Mouse (Mus musculus) kidney, embryonic 14.5 days (tissue): ENCODE measurements around the gene Nme2. TPM values are rescaled to one million over a fixed set of nuclear protein-coding genes. Genes with fewer than 3 reads are reported as not detected.

Source experiments
- ATAC-seq: fragments of 200-750 bp; cut with Nextera tagmentation; 2 replicates; pipeline ENCODE4 v1.8.0; 2017; ENCODE audit warnings: moderate number of reproducible peaks, mild to moderate bottlenecking, moderate TSS enrichment, moderate library complexity; ENCODE audit not compliant: low FRiP score, low TSS enrichment
- H3K27ac ChIP-seq: fragments of 300-500 bp; sonication (generic); 2 replicates; pipeline ENCODE4 v1.5.1; 2014; ENCODE audit warnings: low read depth, mild to moderate bottlenecking, low read length, moderate library complexity, mixed read lengths
- H3K27me3 ChIP-seq: fragments of 300-500 bp; sonication (generic); 2 replicates; pipeline ENCODE4 v1.6.1; 2014; ENCODE audit warnings: mild to moderate bottlenecking, low read length; ENCODE audit not compliant: control insufficient read depth, insufficient read depth
- H3K36me3 ChIP-seq: fragments of 300-500 bp; sonication (generic); 2 replicates; pipeline ENCODE4 v1.6.1; 2014; ENCODE audit warnings: low read length, mixed read lengths; ENCODE audit not compliant: control insufficient read depth, insufficient read depth
- H3K4me1 ChIP-seq: fragments of 300-500 bp; sonication (generic); 2 replicates; pipeline ENCODE4 v1.6.1; 2014; ENCODE audit warnings: low read length, mixed read lengths; ENCODE audit not compliant: control insufficient read depth, insufficient read depth
- H3K4me2 ChIP-seq: fragments of 300-500 bp; sonication (generic); replicated peaks from 2 replicates; pipeline ENCODE4 v1.6.1; 2014; ENCODE audit warnings: low read depth, mild to moderate bottlenecking, low read length
- H3K4me3 ChIP-seq: fragments of 300-500 bp; sonication (generic); 2 replicates; pipeline ENCODE4 v1.5.1; 2014; ENCODE audit warnings: mild to moderate bottlenecking, low read length
- H3K9ac ChIP-seq: fragments of 300-500 bp; sonication (generic); 2 replicates; pipeline ENCODE4 v1.6.1; 2014; ENCODE audit warnings: low read depth, mild to moderate bottlenecking, low read length, moderate library complexity
- H3K9me3 ChIP-seq: fragments of 300-500 bp; sonication (generic); 2 replicates; pipeline ENCODE4 v1.6.1; 2016; ENCODE audit warnings: low read length; ENCODE audit not compliant: control insufficient read depth
- WGBS: fragments of 180-500 bp; shearing (Covaris S2); extraction: QIAGEN DNeasy Blood & Tissue Kit; methylation state at CpG from one replicate; pipeline ENCODE4 v1.1.7; 2014; 5-methylcytosine and 5-hydroxymethylcytosine counted together
- polyA plus RNA-seq: library from polyadenylated mRNA; unstranded; fragments of >200 nt; fragmentation: Nextera tagmentation; extraction: Ambion mirVana; gene quantifications from 2 replicates; pipeline ENCODE4 v1.2.1, GENCODE M21; 2014

Nme2 gene
- polyA plus RNA-seq: 271 and 274 TPM in 2 replicates

GRCm38 (mm10) chr11:93956159-93956558 is at the start of gene Nme2:
Gene Nme2, minus strand, starts transcription at chr11:93956259.
- Histone ChIP-seq H3K9ac (peak within 1 kb of the TSS; percentile 81), H3K4me3 (peak within 1 kb of the TSS; percentile 75), H3K27me3 (no peaks in the 10 kb centered on the region), H3K9me3 (no peaks in the 10 kb centered on the region), H3K27ac (peak within 1 kb of the TSS; percentile 90), H3K4me1 (peaks cover 27% of the 10 kb centered on the region; the same call in 1 of the 2 replicates), H3K4me2 (peak within 1 kb of the TSS; percentile 89), H3K36me3 (peaks cover 52% of the 10 kb centered on the region)
- ATAC-seq: peak; percentile 28
- under 1% methylated on average over 6 of the region's 6 CpGs for WGBS

GRCm38 (mm10) chr11:94003346-94003745 is 47.3 kb upstream of the Nme2 start:
- no peak for ATAC-seq
- no peaks in the 10 kb centered on the region for H3K36me3 ChIP-seq
- H3K4me3 ChIP-seq: no peak overlapping the region
- no peaks in the 10 kb centered on the region for H3K4me1 ChIP-seq
- no peak overlapping the region for H3K9ac ChIP-seq
- H3K27me3 ChIP-seq: no peaks in the 10 kb centered on the region
- WGBS: 93% methylated on average over 2 of the region's 2 CpGs
- no peak overlapping the region for H3K4me2 ChIP-seq
- no peak overlapping the region for H3K27ac ChIP-seq
- peaks cover 2% of the 10 kb centered on the region; the same call in 1 of the 2 replicates for H3K9me3 ChIP-seq

- H3K4me2 ChIP-seq: no peak overlapping the region
- no peak overlapping the region for H3K27ac ChIP-seq
- H3K9me3 ChIP-seq: peaks cover 2% of the 10 kb centered on the region; the same call in 1 of the 2 replicates
- ATAC-seq: no peak
- no peak overlapping the region for H3K4me3 ChIP-seq
- H3K4me1 ChIP-seq: peaks cover 18% of the 10 kb centered on the region
- H3K9ac ChIP-seq: no peak overlapping the region
- no peaks in the 10 kb centered on the region for H3K27me3 ChIP-seq
- no peaks in the 10 kb centered on the region for H3K36me3 ChIP-seq
Measured at GRCm38 (mm10) chr11:93999276-93999675, 43.2 kb upstream of the Nme2 start.

DNA sequence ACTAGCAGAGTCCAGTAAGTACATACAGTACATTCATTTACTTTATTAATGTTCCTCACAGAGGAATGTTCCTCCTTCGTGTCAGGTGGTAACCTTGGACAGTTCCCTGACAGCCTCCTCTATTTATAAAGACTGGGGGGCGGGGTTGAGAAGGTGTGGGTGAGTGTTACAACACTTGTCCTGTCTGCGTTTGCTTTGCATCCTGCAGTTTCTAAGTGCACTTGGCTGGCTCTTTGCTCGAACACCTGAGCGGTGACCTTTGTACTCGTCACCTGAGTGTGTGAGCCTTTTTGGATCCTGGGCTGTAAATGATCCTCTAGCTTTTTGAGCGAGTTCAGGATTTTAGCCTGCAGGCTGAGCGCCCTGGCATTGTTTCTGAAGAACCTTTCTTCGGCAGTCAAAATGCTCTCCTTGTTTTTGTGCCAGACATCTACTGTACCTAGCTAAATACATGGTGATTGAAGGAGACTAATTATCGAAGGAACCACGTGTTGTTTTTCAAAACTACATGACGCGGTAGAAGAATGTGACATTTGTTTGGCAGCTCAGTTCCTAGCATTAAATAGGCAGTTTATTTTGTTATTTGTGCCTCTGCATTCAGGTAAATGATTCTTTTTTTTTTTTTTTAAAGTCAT is 41.2 kb upstream of the Nme2 start:
- 32% methylated on average over 13 of the region's 13 CpGs for WGBS
- Histone ChIP-seq H3K27me3 (no peaks in the 10 kb centered on the region), H3K4me1 (peaks cover 18% of the 10 kb centered on the region), H3K9ac (peak overlapping the region; percentile 92; the same call in 1 of the 2 replicates), H3K36me3 (no peaks in the 10 kb centered on the region), H3K4me2 (peak overlapping the region; percentile 78), H3K9me3 (no peaks in the 10 kb centered on the region), H3K27ac (no peak overlapping the region), H3K4me3 (peak overlapping the region; percentile 96)
- no peak for ATAC-seq

DNA sequence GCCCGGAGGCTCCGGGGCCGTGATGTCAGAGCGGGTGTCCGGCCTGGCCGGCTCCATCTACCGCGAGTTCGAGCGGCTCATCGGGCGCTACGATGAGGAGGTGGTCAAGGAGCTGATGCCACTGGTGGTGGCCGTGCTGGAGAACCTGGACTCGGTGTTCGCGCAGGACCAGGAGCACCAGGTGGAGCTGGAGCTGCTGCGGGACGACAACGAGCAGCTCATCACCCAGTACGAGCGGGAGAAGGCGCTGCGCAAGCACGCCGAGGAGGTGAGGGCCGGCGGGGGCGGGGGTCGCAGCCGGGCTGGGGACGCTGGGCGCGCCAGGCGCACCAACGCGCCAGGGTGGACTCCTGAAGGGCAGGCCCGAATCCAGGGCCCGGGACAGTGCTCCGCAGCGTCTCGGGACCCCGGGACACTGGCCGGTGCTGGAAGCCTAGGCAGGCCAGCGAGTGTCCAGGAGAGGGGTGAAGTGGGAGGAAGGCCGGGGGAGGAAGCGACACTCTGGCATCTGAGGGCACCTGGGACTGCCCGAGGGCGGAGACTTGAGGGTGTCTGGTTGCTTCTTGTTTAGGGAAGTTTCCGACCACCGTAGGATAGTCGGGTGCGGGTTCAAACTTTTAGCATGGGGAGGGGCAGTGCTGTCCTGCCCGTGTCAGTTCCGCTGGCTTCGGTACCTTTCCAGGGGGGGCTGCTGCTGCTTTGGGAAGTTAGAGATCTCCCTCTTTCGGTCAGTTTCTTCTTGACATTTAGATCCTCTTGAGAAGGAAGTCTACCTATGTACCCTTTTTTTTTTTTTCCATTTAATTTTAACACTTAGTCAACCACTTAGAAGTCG is 40.5 kb upstream of the Nme2 start:
- H3K9me3 ChIP-seq: no peaks in the 10 kb centered on the region
- peak overlapping the region; percentile 96 for H3K4me3 ChIP-seq
- H3K9ac ChIP-seq: peak overlapping the region; percentile 92
- H3K27me3 ChIP-seq: no peaks in the 10 kb centered on the region
- ATAC-seq: peak; percentile 72
- peak overlapping the region; percentile 94 for H3K27ac ChIP-seq
- H3K4me2 ChIP-seq: peak overlapping the region; percentile 78
- no peaks in the 10 kb centered on the region for H3K36me3 ChIP-seq
- H3K4me1 ChIP-seq: peaks cover 18% of the 10 kb centered on the region
- under 1% methylated on average over 58 of the region's 58 CpGs for WGBS

DNA sequence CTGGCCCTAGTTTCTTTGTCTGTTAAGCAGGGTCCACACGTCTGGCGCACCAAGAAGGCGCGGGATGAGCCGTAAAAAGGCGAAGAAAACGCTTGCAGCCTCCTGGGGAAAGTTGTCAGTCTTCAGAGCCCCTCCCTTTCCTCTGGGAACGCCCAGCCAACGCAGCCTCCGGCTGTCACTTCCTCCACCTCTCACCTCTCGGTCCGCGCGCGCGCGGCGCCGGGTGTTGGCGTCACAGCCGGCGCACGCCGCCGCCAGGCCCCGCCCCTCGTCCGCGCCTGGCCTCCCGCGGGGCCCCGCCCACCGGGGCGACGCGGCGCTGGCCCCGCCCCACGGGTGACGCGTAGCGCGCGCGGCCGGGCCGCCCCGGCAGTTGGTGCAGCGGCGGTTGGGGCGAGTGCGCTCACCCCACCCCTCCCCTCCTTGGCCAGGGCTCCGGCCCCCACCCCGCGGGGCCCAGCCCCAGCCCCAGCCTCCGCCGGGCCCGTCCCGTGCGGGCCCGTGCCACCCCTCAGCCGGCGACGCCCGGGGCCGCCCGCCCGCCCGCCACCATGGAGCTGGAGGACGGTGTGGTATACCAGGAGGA is 39.8 kb upstream of the Nme2 start, which contains the start of gene Spag9:
TSS of gene Spag9 (plus strand) at position 372 of the 586 bp plus-strand sequence.
- H3K4me3 ChIP-seq: peak within 1 kb of the TSS; percentile 96
- no peaks in the 10 kb centered on the region for H3K9me3 ChIP-seq
- H3K36me3 ChIP-seq: no peaks in the 10 kb centered on the region
- no peaks in the 10 kb centered on the region for H3K27me3 ChIP-seq
- peak; percentile 92 for ATAC-seq
- WGBS: under 1% methylated on average over 45 of the region's 70 CpGs
- H3K4me1 ChIP-seq: peaks cover 18% of the 10 kb centered on the region
- peak within 1 kb of the TSS; percentile 95 for H3K27ac ChIP-seq
- peak within 1 kb of the TSS; percentile 78 for H3K4me2 ChIP-seq
- H3K9ac ChIP-seq: peak within 1 kb of the TSS; percentile 92

GRCm38 (mm10) chr11:93995111-93995719 is 39.2 kb upstream of the Nme2 start:
- peak overlapping the region; percentile 78 for H3K4me2 ChIP-seq
- WGBS: 7% methylated on average over 15 of the region's 15 CpGs
- peak overlapping the region; percentile 95 for H3K27ac ChIP-seq
- peak; percentile 48 for ATAC-seq
- no peaks in the 10 kb centered on the region for H3K9me3 ChIP-seq
- H3K4me1 ChIP-seq: peaks cover 18% of the 10 kb centered on the region
- peak overlapping the region; percentile 92 for H3K9ac ChIP-seq
- no peaks in the 10 kb centered on the region for H3K27me3 ChIP-seq
- H3K4me3 ChIP-seq: peak overlapping the region; percentile 96
- no peaks in the 10 kb centered on the region for H3K36me3 ChIP-seq

DNA sequence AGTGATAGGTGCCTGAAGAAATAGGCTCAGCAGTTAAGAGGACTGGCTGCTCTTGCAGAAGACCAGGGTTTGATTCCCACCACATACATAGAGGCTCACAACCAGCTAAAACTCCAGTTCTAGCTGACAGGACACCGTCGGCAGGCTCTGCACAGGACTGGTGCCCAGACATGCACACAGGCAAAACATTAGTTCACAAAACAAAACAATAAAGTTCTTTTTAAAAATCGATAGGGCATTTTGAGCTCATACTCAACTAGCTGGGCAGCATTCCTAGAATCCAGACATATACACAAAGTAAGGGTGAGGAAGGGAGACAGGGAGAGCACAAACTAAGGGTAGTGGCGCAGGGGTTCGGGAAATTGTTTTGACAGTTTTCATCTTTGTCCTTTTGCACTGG is 38.5 kb upstream of the Nme2 start:
- Histone ChIP-seq H3K27ac (peak overlapping the region; percentile 95; the same call in 1 of the 2 replicates), H3K27me3 (no peaks in the 10 kb centered on the region), H3K4me1 (peaks cover 18% of the 10 kb centered on the region), H3K4me2 (peak overlapping the region; percentile 78), H3K4me3 (peak overlapping the region; percentile 96), H3K36me3 (no peaks in the 10 kb centered on the region), H3K9me3 (no peaks in the 10 kb centered on the region), H3K9ac (peak overlapping the region; percentile 92; the same call in 1 of the 2 replicates)
- no peak for ATAC-seq
- WGBS: 60% methylated on average over 5 of the region's 5 CpGs
